ENCODE assay signal across 40 mouse cellular contexts in the genomic region with DNA sequence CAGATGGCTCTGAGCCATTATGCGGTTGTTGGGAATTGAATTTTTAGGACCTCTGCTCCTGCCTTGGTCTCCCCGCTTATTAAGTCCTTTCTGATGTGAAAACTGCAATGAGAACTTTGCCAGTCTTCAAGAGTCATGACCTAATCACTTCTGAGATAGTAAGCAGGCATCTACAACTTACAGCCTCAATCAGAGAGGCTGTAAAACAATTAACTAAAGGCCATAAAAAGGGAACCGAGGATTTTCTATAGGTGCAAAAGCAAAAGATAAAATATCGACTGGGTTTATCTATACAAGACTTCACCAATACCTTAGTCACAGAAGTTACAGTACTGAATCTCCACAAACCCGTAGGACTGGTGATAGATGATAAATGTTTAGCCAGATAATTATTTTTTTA. TPM values are rescaled to one million over a fixed set of nuclear protein-coding genes. Genes with fewer than 3 reads are reported as not detected.
"Had no signal": no experiment of that assay in that cellular context is flagged by ENCODE, and none has a peak within 500 bp of the region (broad histone marks: within the 10 kb centered on the region; RNA-seq: fewer than 3 reads in every experiment).

No protein-coding gene starts in this region.

- H3K9ac ChIP-seq: heart, embryonic 12.5 days; heart, embryonic 13.5 days; heart, embryonic 15.5 days; hindbrain, embryonic 12.5 days; hindbrain, embryonic 13.5 days; hindbrain, embryonic 14.5 days; hindbrain, embryonic 15.5 days; kidney, embryonic 15.5 days had no signal

- H3K4me3 ChIP-seq: heart, embryonic 10.5 days; heart, embryonic 12.5 days; heart, embryonic 13.5 days; heart, embryonic 15.5 days; hindbrain, embryonic 10.5 days; hindbrain, embryonic 12.5 days; hindbrain, embryonic 13.5 days; hindbrain, embryonic 15.5 days; kidney, embryonic 15.5 days; layer of hippocampus, adult 2 months; left cerebral cortex, adult 2 months had no signal

- H3K27ac ChIP-seq: heart, embryonic 10.5 days; heart, embryonic 13.5 days; heart, embryonic 15.5 days; hindbrain, embryonic 10.5 days; hindbrain, embryonic 12.5 days; hindbrain, embryonic 13.5 days; hindbrain, embryonic 14.5 days; hindbrain, embryonic 15.5 days; hindbrain, postnatal 0 days; kidney, embryonic 15.5 days; kidney, postnatal 0 days; layer of hippocampus, adult 2 months; left cerebral cortex, adult 2 months had no signal

- ATAC-seq: hindbrain, embryonic 16.5 days; hindbrain, postnatal 0 days; inflammation-experienced regulatory T-cells, adult 6 months had no signal

- DNase-seq: heart, postnatal 10 days; heart, postnatal 14 days; heart, postnatal 36 days; heart, postnatal 4 days; kidney, adult 11 months; kidney, adult 18-20 months; kidney, adult 2 months; kidney, adult 8-10 months; kidney, adult 9 months; kidney, postnatal 10 days; kidney, postnatal 14 days; kidney, postnatal 25 days; kidney, postnatal 36 days; kidney, postnatal 4 days; layer of hippocampus, adult 9-11 months; layer of hippocampus, postnatal 36 days had no signal

- H3K36me3 ChIP-seq: heart, embryonic 10.5 days; heart, embryonic 12.5 days; heart, embryonic 13.5 days; heart, embryonic 15.5 days; hindbrain, embryonic 10.5 days; hindbrain, embryonic 12.5 days; hindbrain, embryonic 13.5 days; hindbrain, embryonic 15.5 days; kidney, embryonic 15.5 days had no signal

- H3K4me1 ChIP-seq: hindbrain, embryonic 10.5 days; hindbrain, embryonic 12.5 days; hindbrain, embryonic 13.5 days; hindbrain, embryonic 15.5 days; kidney, embryonic 15.5 days had no signal

- H3K27me3 ChIP-seq: heart, embryonic 12.5 days; heart, embryonic 13.5 days; heart, embryonic 15.5 days; hindbrain, embryonic 12.5 days; hindbrain, embryonic 13.5 days; hindbrain, embryonic 15.5 days; kidney, embryonic 15.5 days had no signal

- H3K9me3 ChIP-seq: heart, embryonic 10.5 days; heart, embryonic 12.5 days; heart, embryonic 13.5 days; heart, embryonic 15.5 days; hindbrain, embryonic 10.5 days; hindbrain, embryonic 12.5 days; hindbrain, embryonic 13.5 days; hindbrain, embryonic 15.5 days; kidney, embryonic 15.5 days had no signal

- H3K4me2 ChIP-seq: heart, embryonic 11.5 days; heart, embryonic 12.5 days; heart, embryonic 13.5 days; heart, embryonic 15.5 days; hindbrain, embryonic 12.5 days; hindbrain, embryonic 13.5 days; hindbrain, embryonic 14.5 days; hindbrain, embryonic 15.5 days; kidney, embryonic 15.5 days had no signal

RNA-seq across cellular contexts. Expression of a gene that starts 2.9 kb away (rescaled TPM):
- polyA plus RNA-seq: heart, embryonic 10.5 days; heart, embryonic 11.5 days; heart, embryonic 12.5 days; heart, embryonic 13.5 days; heart, embryonic 14.5 days; heart, embryonic 15.5 days; heart, embryonic 16.5 days; heart, postnatal 0 days; hindbrain, embryonic 10.5 days; hindbrain, embryonic 11.5 days; hindbrain, embryonic 12.5 days; hindbrain, embryonic 13.5 days; hindbrain, embryonic 14.5 days; hindbrain, embryonic 15.5 days; hindbrain, embryonic 16.5 days; hindbrain, postnatal 0 days; inflammation-experienced regulatory T-cells, adult 6 months; intestine, embryonic 14.5 days; kidney, embryonic 14.5 days; kidney, embryonic 15.5 days; large intestine, adult 2 months had no signal

RNA-seq across cellular contexts. Expression of a gene that starts 2.9 kb away (rescaled TPM):
- polyA plus RNA-seq: heart, embryonic 11.5 days; heart, embryonic 12.5 days; heart, embryonic 13.5 days; heart, embryonic 14.5 days; heart, embryonic 15.5 days; heart, embryonic 16.5 days; heart, postnatal 0 days; hindbrain, embryonic 12.5 days; hindbrain, embryonic 15.5 days; hindbrain, embryonic 16.5 days; hindbrain, postnatal 0 days; intestine, embryonic 14.5 days; large intestine, adult 2 months had no signal

RNA-seq across cellular contexts. Expression of a gene that starts 8.5 kb away (rescaled TPM):
- polyA plus RNA-seq: heart, embryonic 10.5 days; heart, embryonic 11.5 days; heart, embryonic 12.5 days; heart, embryonic 13.5 days; heart, embryonic 14.5 days; heart, embryonic 15.5 days; heart, embryonic 16.5 days; heart, postnatal 0 days; hindbrain, embryonic 11.5 days; hindbrain, embryonic 12.5 days; hindbrain, embryonic 13.5 days; hindbrain, embryonic 14.5 days; hindbrain, embryonic 16.5 days; hindbrain, postnatal 0 days; inflammation-experienced regulatory T-cells, adult 6 months; intestine, embryonic 14.5 days; kidney, postnatal 0 days; large intestine, adult 2 months had no signal

RNA-seq across cellular contexts. Expression of a gene that starts 21.1 kb away (rescaled TPM):
- polyA plus RNA-seq: heart, embryonic 10.5 days; heart, embryonic 11.5 days; heart, embryonic 12.5 days; heart, embryonic 13.5 days; heart, embryonic 14.5 days; heart, embryonic 15.5 days; heart, embryonic 16.5 days; heart, postnatal 0 days; hindbrain, embryonic 10.5 days; hindbrain, embryonic 14.5 days; inflammation-experienced regulatory T-cells, adult 6 months; intestine, embryonic 14.5 days; kidney, embryonic 14.5 days; kidney, embryonic 15.5 days; large intestine, adult 2 months had no signal
